Mouse (Mus musculus): Measurements from ENCODE around the gene Cylc1.

Cylc1 gene

GRCm38 (mm10) chrX:111110118-111110517 lies at the start of gene Cylc1:
Gene Cylc1, plus strand, starts transcription at chrX:111110418.
- no peak for DNase-seq (ENCODE audit: low spot score in 2 of 2)

GRCm38 (mm10) chrX:111078680-111079079 lies 31.5 kb upstream of the Cylc1 start:
- DNase-seq (ENCODE audit: low spot score in 2 of 2), result no peak

- no peak for DNase-seq (ENCODE audit: low spot score in 2 of 2)
Observed at GRCm38 (mm10) chrX:111168040-111168439, 57.8 kb downstream of the Cylc1 start, which contains the start of gene Gm10112. Gene Gm10112, plus strand, starts transcription at chrX:111168340.

Data from urinary bladder, postnatal 36 days (tissue).